Mouse (Mus musculus): ENCODE results near the gene Ttc21a. TPM values are rescaled to one million over a fixed set of nuclear protein-coding genes. Genes with fewer than 3 reads are reported as not detected.
A peak's percentile ranks its signal among the peaks of the same experiment; 100 is the strongest.

Gene Ttc21a
- polyA plus RNA-seq, 1 experiment, result 0.56 TPM

GRCm38 (mm10) chr9:119941861-119942260, 4.5 kb downstream of the Ttc21a start:
- no peak overlapping the region for H3K4me3 ChIP-seq (replicated peaks; ENCODE audit: insufficient read depth, low read depth, low read length)

DNA sequence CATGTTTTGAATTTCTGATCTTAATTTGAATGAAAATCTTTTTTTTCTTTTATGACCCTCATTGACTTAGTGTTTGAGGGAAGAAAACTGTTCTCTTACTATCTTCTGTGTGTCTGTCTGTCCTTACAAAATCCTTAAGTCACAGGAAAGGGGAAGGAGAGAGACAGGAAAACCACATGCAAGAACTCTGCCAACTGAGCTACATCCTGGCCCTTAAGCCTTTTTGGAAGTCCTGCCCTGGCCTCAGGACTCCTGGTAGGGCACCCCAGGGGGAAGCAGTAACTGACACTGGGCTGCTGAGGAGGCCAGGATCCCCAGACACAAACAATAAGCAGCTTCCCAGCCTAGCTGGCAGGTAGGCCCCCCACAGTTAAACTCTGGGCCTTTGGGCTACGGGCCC, 5.9 kb downstream of the Ttc21a start:
- no peak for DNase-seq
- Histone ChIP-seq H3K27me3 (ENCODE audit: control insufficient read depth, insufficient read depth, low read length) (no peaks in the 10 kb centered on the region), H3K4me3 (replicated peaks; ENCODE audit: insufficient read depth, low read depth, low read length) (no peak overlapping the region), H3K27ac (ENCODE audit: insufficient read depth, low read length) (no peak overlapping the region), H3K4me1 (ENCODE audit: control insufficient read depth, insufficient read depth, low read length) (peaks cover 3% of the 10 kb centered on the region; the same call in 1 of the 2 replicates)
- no peak for TF ChIP-seq POLR2A (IDR thresholded peaks at IDR 0.05; ENCODE audit: borderline replicate concordance, insufficient read depth, low read length)
- WGBS, result 78% methylated on average over 1 of the region's 1 CpGs

More at GRCm38 (mm10) chr9:119941861-119942260, 4.5 kb downstream of the Ttc21a start:
- Histone ChIP-seq H3K27me3 (ENCODE audit: control insufficient read depth, insufficient read depth, low read length) (no peaks in the 10 kb centered on the region), H3K4me1 (ENCODE audit: control insufficient read depth, insufficient read depth, low read length) (peaks cover 8% of the 10 kb centered on the region; the same call in 1 of the 2 replicates), H3K27ac (ENCODE audit: insufficient read depth, low read length) (no peak overlapping the region)
- WGBS, result 21% methylated on average over 14 of the region's 14 CpGs
- TF ChIP-seq CTCF (IDR thresholded peaks at IDR 0.05; ENCODE audit: borderline replicate concordance, insufficient read depth, low read depth, low read length) (no peak), POLR2A (IDR thresholded peaks at IDR 0.05; ENCODE audit: borderline replicate concordance, insufficient read depth, low read length) (no peak)
- peak; percentile 56 to 63 for DNase-seq

GRCm38 (mm10) chr9:119945173-119945900, 7.9 kb downstream of the Ttc21a start:
- no peak overlapping the region for H3K4me3 ChIP-seq (replicated peaks; ENCODE audit: insufficient read depth, low read depth, low read length)
- DNase-seq, result no peak
- no peaks in the 10 kb centered on the region for H3K27me3 ChIP-seq (ENCODE audit: control insufficient read depth, insufficient read depth, low read length)
- no peak overlapping the region for H3K27ac ChIP-seq (ENCODE audit: insufficient read depth, low read length)
- 73% methylated on average over 12 of the region's 12 CpGs for WGBS
- H3K4me1 ChIP-seq (ENCODE audit: control insufficient read depth, insufficient read depth, low read length), result peaks cover 3% of the 10 kb centered on the region; the same call in 1 of the 2 replicates
- no peak; the same call in 1 of the 2 replicates for TF ChIP-seq CTCF (IDR thresholded peaks at IDR 0.05; ENCODE audit: borderline replicate concordance, insufficient read depth, low read depth, low read length)

DNA sequence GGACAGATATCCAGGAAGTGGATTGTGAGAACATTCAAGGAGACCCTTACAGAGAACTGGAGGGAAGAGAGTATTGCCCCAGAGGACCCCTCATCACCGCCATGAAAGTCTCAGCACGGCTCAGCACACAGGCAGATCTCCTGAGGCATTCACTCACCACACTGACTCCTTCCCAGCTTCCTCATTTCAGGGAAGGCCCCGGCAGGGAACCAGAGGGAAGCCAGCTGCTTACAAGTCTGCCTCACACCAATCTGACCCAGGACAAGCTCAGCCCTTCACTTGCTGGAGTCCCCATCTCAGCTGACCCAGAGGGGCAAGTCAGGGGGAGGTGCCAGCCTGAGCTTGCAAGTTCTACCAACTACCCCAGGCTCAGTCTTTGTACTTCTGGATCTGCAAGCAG, 11.4 kb downstream of the Ttc21a start:
- Histone ChIP-seq H3K27me3 (ENCODE audit: control insufficient read depth, insufficient read depth, low read length) (no peaks in the 10 kb centered on the region), H3K4me1 (ENCODE audit: control insufficient read depth, insufficient read depth, low read length) (no peaks in the 10 kb centered on the region), H3K27ac (ENCODE audit: insufficient read depth, low read length) (no peak overlapping the region), H3K4me3 (replicated peaks; ENCODE audit: insufficient read depth, low read depth, low read length) (no peak overlapping the region)
- 45% methylated on average over 3 of the region's 3 CpGs for WGBS
- DNase-seq, result no peak
- no peak for TF ChIP-seq POLR2A (IDR thresholded peaks at IDR 0.05; ENCODE audit: borderline replicate concordance, insufficient read depth, low read length)
- no peak for TF ChIP-seq CTCF (IDR thresholded peaks at IDR 0.05; ENCODE audit: borderline replicate concordance, insufficient read depth, low read depth, low read length)

GRCm38 (mm10) chr9:119950434-119950833, 13.0 kb downstream of the Ttc21a start:
- TF ChIP-seq POLR2A (IDR thresholded peaks at IDR 0.05; ENCODE audit: borderline replicate concordance, insufficient read depth, low read length) (no peak), CTCF (IDR thresholded peaks at IDR 0.05; ENCODE audit: borderline replicate concordance, insufficient read depth, low read depth, low read length) (no peak)
- H3K4me3 ChIP-seq (replicated peaks; ENCODE audit: insufficient read depth, low read depth, low read length), result no peak overlapping the region
- H3K27me3 ChIP-seq (ENCODE audit: control insufficient read depth, insufficient read depth, low read length), result no peaks in the 10 kb centered on the region
- H3K4me1 ChIP-seq (ENCODE audit: control insufficient read depth, insufficient read depth, low read length), result no peaks in the 10 kb centered on the region
- H3K27ac ChIP-seq (ENCODE audit: insufficient read depth, low read length), result no peak overlapping the region
- DNase-seq, result no peak
- WGBS, result 25% methylated on average over 6 of the region's 6 CpGs

GRCm38 (mm10) chr9:119951388-119951787, 14.0 kb downstream of the Ttc21a start:
- no peaks in the 10 kb centered on the region for H3K27me3 ChIP-seq (ENCODE audit: control insufficient read depth, insufficient read depth, low read length)
- DNase-seq, result no peak
- H3K4me3 ChIP-seq (replicated peaks; ENCODE audit: insufficient read depth, low read depth, low read length), result no peak overlapping the region
- 93% methylated on average over 9 of the region's 9 CpGs for WGBS
- no peak overlapping the region for H3K27ac ChIP-seq (ENCODE audit: insufficient read depth, low read length)
- H3K4me1 ChIP-seq (ENCODE audit: control insufficient read depth, insufficient read depth, low read length), result no peaks in the 10 kb centered on the region
- no peak for TF ChIP-seq CTCF (IDR thresholded peaks at IDR 0.05; ENCODE audit: borderline replicate concordance, insufficient read depth, low read depth, low read length)
- TF ChIP-seq POLR2A (IDR thresholded peaks at IDR 0.05; ENCODE audit: borderline replicate concordance, insufficient read depth, low read length), result no peak

GRCm38 (mm10) chr9:119958835-119959234, 21.4 kb downstream of the Ttc21a start:
- 88% methylated on average over 9 of the region's 9 CpGs for WGBS
- H3K27me3 ChIP-seq (ENCODE audit: control insufficient read depth, insufficient read depth, low read length), result no peaks in the 10 kb centered on the region

GRCm38 (mm10) chr9:119962216-119962615, 24.8 kb downstream of the Ttc21a start:
- no peaks in the 10 kb centered on the region for H3K27me3 ChIP-seq (ENCODE audit: control insufficient read depth, insufficient read depth, low read length)
- TF ChIP-seq CTCF (IDR thresholded peaks at IDR 0.05; ENCODE audit: borderline replicate concordance, insufficient read depth, low read depth, low read length) (no peak), POLR2A (IDR thresholded peaks at IDR 0.05; ENCODE audit: borderline replicate concordance, insufficient read depth, low read length) (no peak)
- no peak overlapping the region for H3K4me3 ChIP-seq (replicated peaks; ENCODE audit: insufficient read depth, low read depth, low read length)
- 77% methylated on average over 4 of the region's 4 CpGs for WGBS
- no peaks in the 10 kb centered on the region for H3K4me1 ChIP-seq (ENCODE audit: control insufficient read depth, insufficient read depth, low read length)
- no peak overlapping the region for H3K27ac ChIP-seq (ENCODE audit: insufficient read depth, low read length)
- no peak for DNase-seq

More at GRCm38 (mm10) chr9:119958835-119959234, 21.4 kb downstream of the Ttc21a start:
- H3K4me3 ChIP-seq (replicated peaks; ENCODE audit: insufficient read depth, low read depth, low read length), result no peak overlapping the region
- no peak for TF ChIP-seq POLR2A (IDR thresholded peaks at IDR 0.05; ENCODE audit: borderline replicate concordance, insufficient read depth, low read length)
- no peak for TF ChIP-seq CTCF (IDR thresholded peaks at IDR 0.05; ENCODE audit: borderline replicate concordance, insufficient read depth, low read depth, low read length)
- no peak for DNase-seq
- no peak overlapping the region for H3K27ac ChIP-seq (ENCODE audit: insufficient read depth, low read length)
- H3K4me1 ChIP-seq (ENCODE audit: control insufficient read depth, insufficient read depth, low read length), result no peaks in the 10 kb centered on the region

All from cerebellum, adult 2 months (tissue).